Mouse (Mus musculus) MEL (cell line): Measurements from ENCODE around the gene Pde1c.

ENCODE experiments used
- CHD1 ChIP-seq: IDR thresholded peaks from 2 replicates; pipeline ENCODE4 v1.6.1; 2012; ENCODE audit warnings: low read depth, mild to moderate bottlenecking, inconsistent platforms, low read length, improper control_type of control experiment
- CTCF ChIP-seq, 3 experiments: IDR thresholded peaks in 2 of 3; conservative IDR thresholded peaks in 1 of 3; 2 replicates each; pipeline ENCODE4 v1.5.1; 2011 to 2012; ENCODE audit warnings: low read length in 3 of 3, low read depth in 2 of 3, mild to moderate bottlenecking in 2 of 3, improper control_type of control experiment in 1 of 3, inconsistent platforms in 1 of 3, mixed read lengths in 1 of 3, moderate library complexity in 1 of 3; ENCODE audit not compliant: control insufficient read depth in 1 of 3, insufficient read depth in 1 of 3, poor library complexity in 1 of 3, severe bottlenecking in 1 of 3
- EP300 ChIP-seq, 2 experiments: IDR thresholded peaks; 2 replicates each; pipeline ENCODE4 v1.6.1; 2011; ENCODE audit warnings: improper control_type of control experiment in 2 of 2, low read length in 2 of 2, low read depth in 1 of 2, mild to moderate bottlenecking in 1 of 2
- ETS1 ChIP-seq: IDR thresholded peaks from 2 replicates; pipeline ENCODE4 v1.6.1; 2012; ENCODE audit warnings: low read depth, mild to moderate bottlenecking, inconsistent platforms, low read length, improper control_type of control experiment, moderate library complexity
- GATA1 ChIP-seq: IDR thresholded peaks from 2 replicates; pipeline ENCODE4 v1.6.1; 2011; ENCODE audit warnings: low read depth, low read length, improper control_type of control experiment
- MAZ ChIP-seq: IDR thresholded peaks from 2 replicates; pipeline ENCODE4 v1.6.1; 2012; ENCODE audit warnings: low read depth, mild to moderate bottlenecking, inconsistent platforms, low read length, improper control_type of control experiment
- POLR2A ChIP-seq, 2 experiments: IDR thresholded peaks; 2 replicates each; pipeline ENCODE4 v1.6.1; 2011 to 2012; ENCODE audit warnings: low read length in 2 of 2, mild to moderate bottlenecking in 2 of 2, control low read depth in 1 of 2, improper control_type of control experiment in 1 of 2, low read depth in 1 of 2, moderate library complexity in 1 of 2; ENCODE audit not compliant: control insufficient read depth in 1 of 2, insufficient read depth in 1 of 2, poor library complexity in 1 of 2
- RCOR1 ChIP-seq: IDR thresholded peaks from 2 replicates; pipeline ENCODE4 v1.6.1; 2012; ENCODE audit warnings: low read depth, mild to moderate bottlenecking, inconsistent platforms, low read length, improper control_type of control experiment
- TBP ChIP-seq: IDR thresholded peaks from 2 replicates; pipeline ENCODE4 v1.8.0; 2011; ENCODE audit warnings: low read depth, low read length, improper control_type of control experiment
- TCF12 ChIP-seq: IDR thresholded peaks from 2 replicates; pipeline ENCODE4 v1.6.1; 2014; ENCODE audit warnings: low read depth, mild to moderate bottlenecking, inconsistent platforms, low read length, improper control_type of control experiment, moderate library complexity
- USF2 ChIP-seq, 2 experiments: IDR thresholded peaks; 2 replicates each; pipeline ENCODE4 v1.6.1; 2011 to 2012; ENCODE audit warnings: improper control_type of control experiment in 2 of 2, low read length in 2 of 2, borderline replicate concordance in 1 of 2, inconsistent platforms in 1 of 2, low read depth in 1 of 2, mild to moderate bottlenecking in 1 of 2; ENCODE audit not compliant: insufficient read depth in 1 of 2

DNA sequence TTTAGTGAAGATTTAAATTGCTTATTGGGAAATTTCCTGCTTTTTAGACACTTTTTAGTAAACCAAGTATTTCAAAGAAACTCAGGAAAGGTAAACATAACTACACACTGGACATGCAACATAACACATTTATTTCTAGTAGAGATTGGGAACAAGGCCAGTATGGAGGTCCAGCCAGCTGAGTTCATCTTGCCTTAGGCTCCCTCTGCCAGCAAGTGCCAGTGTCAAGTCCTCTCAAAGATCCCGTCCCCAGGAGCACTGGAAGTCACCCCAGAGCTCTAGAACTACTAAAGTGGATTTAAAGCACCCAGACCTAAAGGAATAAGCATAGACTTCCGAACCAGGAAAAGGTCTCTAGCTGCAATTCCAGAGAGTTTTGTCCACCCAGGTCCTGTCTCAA is 279.6 kb downstream of the Pde1c start:
- TF ChIP-seq MAZ, result no peak
- TF ChIP-seq ETS1, result no peak
- TF ChIP-seq TCF12, result no peak
- TF ChIP-seq RCOR1, result no peak
- no peak for TF ChIP-seq POLR2A (IDR thresholded peaks at IDR 0.05; ENCODE audit: control insufficient read depth in 1 of 2, insufficient read depth in 1 of 2, low read depth in 1 of 2, low read length in 2 of 2, poor library complexity in 1 of 2)
- no peak for TF ChIP-seq USF2 (IDR thresholded peaks at IDR 0.05; ENCODE audit: borderline replicate concordance in 1 of 2, insufficient read depth in 1 of 2, low read depth in 1 of 2, low read length in 2 of 2)
- no peak for TF ChIP-seq GATA1
- no peak for TF ChIP-seq CTCF (IDR thresholded peaks at IDR 0.05 in 2 of 3, conservative IDR thresholded peaks at IDR 0.05 in 1 of 3; ENCODE audit: control insufficient read depth in 1 of 3, insufficient read depth in 1 of 3, low read depth in 2 of 3, low read length in 3 of 3, poor library complexity in 1 of 3, severe bottlenecking in 1 of 3)
- TF ChIP-seq EP300 (IDR thresholded peaks at IDR 0.05; ENCODE audit: low read depth in 1 of 2, low read length in 2 of 2), result no peak
- no peak for TF ChIP-seq TBP
- no peak for TF ChIP-seq CHD1
